Mouse (Mus musculus) embryonic facial prominence, embryonic 11.5 days (tissue): ENCODE measurements at regions not wholly inside any gene's neighbourhood (a gene's known extent, or its start where the extent isn't known, plus 50 kb on each side); places are given as distances from the start of the nearest gene placed in this dataset.

Source experiments
- ATAC-seq: fragments of 200-750 bp; cut with Nextera tagmentation; replicated peaks from 2 replicates; pipeline ENCODE4 v1.8.0; 2017; ENCODE audit warnings: low read depth; ENCODE audit not compliant: insufficient number of reproducible peaks, low FRiP score, low TSS enrichment
- DNase-seq: peaks from one replicate; pipeline ENCODE4 v3.0.0-alpha.2; 2015; ENCODE audit warnings: low spot score
- H3K27ac ChIP-seq: fragments of 300-500 bp; sonication (generic); replicated peaks from 2 replicates; pipeline ENCODE4 v1.5.1; 2014; ENCODE audit warnings: mild to moderate bottlenecking, low read depth, low read length, control low read depth
- H3K27me3 ChIP-seq: fragments of 300-500 bp; sonication (generic); 2 replicates; pipeline ENCODE4 v1.6.1; 2014; ENCODE audit warnings: mild to moderate bottlenecking, low read length, moderate library complexity, mixed read lengths; ENCODE audit not compliant: control insufficient read depth, insufficient read depth
- H3K36me3 ChIP-seq: fragments of 300-500 bp; sonication (generic); replicated peaks from 2 replicates; pipeline ENCODE4 v1.6.1; 2014; ENCODE audit warnings: low read depth, mild to moderate bottlenecking, low read length, moderate library complexity, mixed read lengths; ENCODE audit not compliant: control insufficient read depth, insufficient read depth
- H3K4me1 ChIP-seq: fragments of 300-500 bp; sonication (generic); 2 replicates; pipeline ENCODE4 v1.6.1; 2014; ENCODE audit warnings: low read length, mixed read lengths; ENCODE audit not compliant: control insufficient read depth, insufficient read depth
- H3K4me2 ChIP-seq: fragments of 300-500 bp; sonication (generic); 2 replicates; pipeline ENCODE4 v1.6.1; 2014; ENCODE audit warnings: low read depth, mild to moderate bottlenecking, control low read depth, low read length, moderate library complexity
- H3K4me3 ChIP-seq: fragments of 300-500 bp; sonication (generic); 2 replicates; pipeline ENCODE4 v1.5.1; 2014; ENCODE audit warnings: low read depth, low read length, control low read depth
- H3K9ac ChIP-seq: fragments of 300-500 bp; sonication (generic); replicated peaks from 2 replicates; pipeline ENCODE4 v1.6.1; 2014; ENCODE audit warnings: mild to moderate bottlenecking, control low read depth, low read length
- H3K9me3 ChIP-seq: fragments of 300-500 bp; sonication (generic); replicated peaks from 2 replicates; pipeline ENCODE4 v1.6.1; 2016; ENCODE audit warnings: mild to moderate bottlenecking, low read length, inconsistent platforms, mixed read lengths; ENCODE audit not compliant: control insufficient read depth
- WGBS: fragments of 180-500 bp; shearing (Covaris S2); extraction: QIAGEN DNeasy Blood & Tissue Kit; methylation state at CpG from one replicate; pipeline ENCODE4 v1.1.7; 2014; 5-methylcytosine and 5-hydroxymethylcytosine counted together

- 79% methylated on average over 5 of the region's 5 CpGs for WGBS
- no peak overlapping the region for H3K27ac ChIP-seq
- no peak overlapping the region for H3K4me2 ChIP-seq
- no peak overlapping the region for H3K4me3 ChIP-seq
- no peak for DNase-seq
- H3K36me3 ChIP-seq = no peaks in the 10 kb centered on the region
- no peak overlapping the region for H3K9ac ChIP-seq
- ATAC-seq = no peak
- H3K9me3 ChIP-seq = no peaks in the 10 kb centered on the region
- no peaks in the 10 kb centered on the region for H3K4me1 ChIP-seq
- no peaks in the 10 kb centered on the region for H3K27me3 ChIP-seq
These were observed 439.5 kb upstream of the Arpp21 start for GRCm38 (mm10) chr9:112675232-112675631.
